Mouse (Mus musculus) naive thymus-derived CD4-positive, alpha-beta T cell, adult 5 months (primary cell): ENCODE measurements around the gene Emsy. TPM values are rescaled to one million over a fixed set of nuclear protein-coding genes. Genes with fewer than 3 reads are reported as not detected.

Experiments used
- polyA plus RNA-seq: library from polyadenylated mRNA; unstranded; fragments of 100-300 nt; shearing (Covaris generic); gene quantifications from one replicate; pipeline ENCODE4 v1.2.1, GENCODE M21; 2017

Gene Emsy
- polyA plus RNA-seq = 83.2 TPM

GRCm38 (mm10) chr7:98656531-98657221, at the start of gene Emsy:
TSS of gene Emsy (minus strand) at chr7:98656783.

GRCm38 (mm10) chr7:98702283-98703240, 46.0 kb upstream of the Emsy start, which contains the start of gene Thap12:
TSS of gene Thap12 (plus strand) at chr7:98703103.

Other genes with a start within 250 kb of the Emsy start
- gene Gucy2d, start 216.4 kb downstream of the Emsy start, polyA plus RNA-seq = not detected
- gene Lrrc32, start 167.5 kb downstream of the Emsy start, polyA plus RNA-seq = 24.2 TPM
- gene Thap12, start 46.3 kb upstream of the Emsy start, polyA plus RNA-seq = 50.3 TPM
- gene Wnt11, start 178.3 kb upstream of the Emsy start, polyA plus RNA-seq = not detected